ENCODE assay signal across 11 mouse cellular contexts in genomic region chr5:82989056-82989455, GRCm38 (mm10).
DNase-seq lines count a peak whose midpoint lies in the region; ATAC-seq and TF ChIP-seq lines count a peak whose summit lies in the region.
"Had no signal": no experiment of that assay in that cellular context is flagged by ENCODE, and none has a peak within 500 bp of the region (broad histone marks: within the 10 kb centered on the region; RNA-seq: fewer than 3 reads in every experiment).

No protein-coding gene starts in this region.

- DNase-seq in midbrain, embryonic 11.5 days (ENCODE audit: low spot score, missing footprints): no peak
- peak; percentile 76 to 87 for DNase-seq in layer of hippocampus, adult 2 months (ENCODE audit: low spot score in 2 of 2)
- DNase-seq in right cerebral cortex, postnatal 4 days: peak; percentile 23
- DNase-seq in thymus, postnatal 14 days: no peak
- DNase-seq: heart, postnatal 14 days; kidney, postnatal 25 days had no signal

- WGBS in forebrain, embryonic 15.5 days: 47% methylated on average over 5 of the region's 5 CpGs
- 77% methylated on average over 5 of the region's 5 CpGs for WGBS in forebrain, embryonic 12.5 days
- WGBS in midbrain, embryonic 15.5 days: 63% methylated on average over 5 of the region's 5 CpGs
- 87% methylated on average over 5 of the region's 5 CpGs for WGBS in midbrain, embryonic 11.5 days

- TF ChIP-seq CTCF in layer of hippocampus, adult 2 months (conservative IDR thresholded peaks at IDR 0.05): no peak

- peak; percentile 96 for ATAC-seq in forebrain, embryonic 15.5 days (replicated peaks)
- ATAC-seq in forebrain, embryonic 12.5 days (ENCODE audit: low FRiP score): no peak
- ATAC-seq in midbrain, embryonic 15.5 days (replicated peaks): peak; percentile 54; the same call in 1 of the 2 replicates
- ATAC-seq in midbrain, embryonic 11.5 days (ENCODE audit: low FRiP score): no peak
- ATAC-seq in CD4-positive, CD25-positive, alpha-beta regulatory T cell, adult 4 months: no peak
- ATAC-seq: liver, embryonic 12.5 days had no signal

- no peak overlapping the region for H3K4me2 ChIP-seq in forebrain, embryonic 15.5 days (replicated peaks)
- H3K4me2 ChIP-seq in forebrain, embryonic 12.5 days: no peak overlapping the region
- H3K4me2 ChIP-seq in midbrain, embryonic 15.5 days: no peak overlapping the region
- H3K4me2 ChIP-seq in midbrain, embryonic 11.5 days: no peak overlapping the region
- H3K4me2 ChIP-seq: liver, embryonic 12.5 days had no signal

- no peak overlapping the region for H3K9ac ChIP-seq in forebrain, embryonic 15.5 days (replicated peaks)
- H3K9ac ChIP-seq in forebrain, embryonic 12.5 days: no peak overlapping the region
- H3K9ac ChIP-seq in midbrain, embryonic 15.5 days: no peak overlapping the region
- H3K9ac ChIP-seq in midbrain, embryonic 11.5 days (ENCODE audit: low read length): no peak overlapping the region
- H3K9ac ChIP-seq: liver, embryonic 12.5 days had no signal

- H3K27ac ChIP-seq in forebrain, embryonic 15.5 days (replicated peaks): peak overlapping the region; percentile 46
- H3K27ac ChIP-seq in forebrain, embryonic 12.5 days: no peak overlapping the region
- H3K27ac ChIP-seq in midbrain, embryonic 15.5 days: no peak overlapping the region
- no peak overlapping the region for H3K27ac ChIP-seq in midbrain, embryonic 11.5 days (ENCODE audit: low read depth, low read length)
- no peak overlapping the region for H3K27ac ChIP-seq in layer of hippocampus, adult 2 months
- H3K27ac ChIP-seq: liver, embryonic 12.5 days had no signal

- H3K9me3 ChIP-seq in forebrain, embryonic 15.5 days: no peaks in the 10 kb centered on the region
- no peaks in the 10 kb centered on the region for H3K9me3 ChIP-seq in forebrain, embryonic 12.5 days
- H3K9me3 ChIP-seq in midbrain, embryonic 15.5 days: no peaks in the 10 kb centered on the region
- H3K9me3 ChIP-seq in midbrain, embryonic 11.5 days (ENCODE audit: control insufficient read depth, low read length): no peaks in the 10 kb centered on the region
- H3K9me3 ChIP-seq: liver, embryonic 12.5 days had no signal

- no peaks in the 10 kb centered on the region for H3K27me3 ChIP-seq in forebrain, embryonic 15.5 days
- no peaks in the 10 kb centered on the region for H3K27me3 ChIP-seq in forebrain, embryonic 12.5 days
- no peaks in the 10 kb centered on the region for H3K27me3 ChIP-seq in midbrain, embryonic 15.5 days (replicated peaks)
- no peaks in the 10 kb centered on the region for H3K27me3 ChIP-seq in midbrain, embryonic 11.5 days (ENCODE audit: control insufficient read depth, insufficient read depth, low read length)
- H3K27me3 ChIP-seq: liver, embryonic 12.5 days had no signal

- no peaks in the 10 kb centered on the region for H3K36me3 ChIP-seq in forebrain, embryonic 15.5 days
- H3K36me3 ChIP-seq in forebrain, embryonic 12.5 days (replicated peaks): no peaks in the 10 kb centered on the region
- H3K36me3 ChIP-seq in midbrain, embryonic 15.5 days (replicated peaks): no peaks in the 10 kb centered on the region
- H3K36me3 ChIP-seq in midbrain, embryonic 11.5 days (ENCODE audit: control insufficient read depth, insufficient read depth, low read length): no peaks in the 10 kb centered on the region
- H3K36me3 ChIP-seq: liver, embryonic 12.5 days had no signal

- H3K4me1 ChIP-seq in forebrain, embryonic 15.5 days: no peaks in the 10 kb centered on the region
- no peaks in the 10 kb centered on the region for H3K4me1 ChIP-seq in forebrain, embryonic 12.5 days
- H3K4me1 ChIP-seq in midbrain, embryonic 15.5 days: no peaks in the 10 kb centered on the region
- no peaks in the 10 kb centered on the region for H3K4me1 ChIP-seq in midbrain, embryonic 11.5 days (ENCODE audit: control insufficient read depth, insufficient read depth, low read length)
- H3K4me1 ChIP-seq: liver, embryonic 12.5 days had no signal

- H3K4me3 ChIP-seq in forebrain, embryonic 15.5 days: no peak overlapping the region
- no peak overlapping the region for H3K4me3 ChIP-seq in forebrain, embryonic 12.5 days (replicated peaks)
- H3K4me3 ChIP-seq in midbrain, embryonic 15.5 days: no peak overlapping the region
- no peak overlapping the region for H3K4me3 ChIP-seq in midbrain, embryonic 11.5 days (ENCODE audit: low read depth, low read length)
- no peak overlapping the region for H3K4me3 ChIP-seq in layer of hippocampus, adult 2 months
- H3K4me3 ChIP-seq: liver, embryonic 12.5 days had no signal

Comparison
In these comparisons a context has a peak if more than half of its experiments do, and no peak if none do; other contexts are left out.
1. ATAC-seq: peak in forebrain, embryonic 15.5 days (single experiment) and midbrain, embryonic 15.5 days (single experiment); none in forebrain, embryonic 12.5 days (single experiment), midbrain, embryonic 11.5 days (single experiment) and CD4-positive, CD25-positive, alpha-beta regulatory T cell, adult 4 months (single experiment).
2. DNase-seq: peak in layer of hippocampus, adult 2 months (2 of 2) and right cerebral cortex, postnatal 4 days (single experiment); none in midbrain, embryonic 11.5 days (single experiment) and thymus, postnatal 14 days (single experiment).